Mouse (Mus musculus): ENCODE measurements around the gene Opcml. TPM values are rescaled to one million over a fixed set of nuclear protein-coding genes. Genes with fewer than 3 reads are reported as not detected.
A peak's percentile ranks its signal among the peaks of the same experiment; 100 is the strongest.

Gene Opcml
- polyA plus RNA-seq, 1 experiment from 2014 or later: 13.5 TPM

- H3K27ac ChIP-seq (replicated peaks): no peak overlapping the region
- no peaks in the 10 kb centered on the region for H3K36me3 ChIP-seq
- H3K9ac ChIP-seq: no peak overlapping the region
- peaks cover 5% of the 10 kb centered on the region; the same call in 1 of the 2 replicates for H3K4me1 ChIP-seq (replicated peaks)
- no peaks in the 10 kb centered on the region for H3K27me3 ChIP-seq
- 84% methylated on average over 2 of the region's 2 CpGs for WGBS
- no peak for ATAC-seq (ENCODE audit: low read depth)
- H3K4me2 ChIP-seq: no peak overlapping the region
- H3K9me3 ChIP-seq: no peaks in the 10 kb centered on the region
- no peak overlapping the region for H3K4me3 ChIP-seq
Measured at GRCm38 (mm10) chr9:28659996-28660395, 869.4 kb downstream of the Opcml start.

GRCm38 (mm10) chr9:28662882-28663281 is 872.3 kb downstream of the Opcml start:
- no peak for ATAC-seq (ENCODE audit: low read depth)
- Histone ChIP-seq H3K36me3 (no peaks in the 10 kb centered on the region), H3K4me1 (replicated peaks) (peaks cover 5% of the 10 kb centered on the region; the same call in 1 of the 2 replicates), H3K9me3 (no peaks in the 10 kb centered on the region), H3K27ac (replicated peaks) (no peak overlapping the region), H3K27me3 (no peaks in the 10 kb centered on the region), H3K4me2 (no peak overlapping the region), H3K9ac (no peak overlapping the region), H3K4me3 (no peak overlapping the region)
- WGBS: 75% methylated on average over 3 of the region's 3 CpGs

GRCm38 (mm10) chr9:28680309-28680708 is 889.7 kb downstream of the Opcml start:
- Histone ChIP-seq H3K4me3 (no peak overlapping the region), H3K4me1 (replicated peaks) (peaks cover 15% of the 10 kb centered on the region), H3K4me2 (no peak overlapping the region), H3K36me3 (no peaks in the 10 kb centered on the region), H3K27ac (replicated peaks) (peak overlapping the region; percentile 9), H3K9me3 (no peaks in the 10 kb centered on the region), H3K9ac (no peak overlapping the region), H3K27me3 (no peaks in the 10 kb centered on the region)
- ATAC-seq (ENCODE audit: low read depth): no peak
- WGBS: 81% methylated on average over 1 of the region's 1 CpGs

- Histone ChIP-seq H3K27ac (replicated peaks) (peak overlapping the region; percentile 46; the same call in 1 of the 2 replicates), H3K9ac (no peak overlapping the region), H3K4me2 (no peak overlapping the region), H3K27me3 (no peaks in the 10 kb centered on the region), H3K4me3 (no peak overlapping the region), H3K4me1 (replicated peaks) (peaks cover 15% of the 10 kb centered on the region), H3K36me3 (no peaks in the 10 kb centered on the region), H3K9me3 (no peaks in the 10 kb centered on the region)
- WGBS: 53% methylated on average over 6 of the region's 6 CpGs
- ATAC-seq (ENCODE audit: low read depth): no peak
Measured at GRCm38 (mm10) chr9:28681252-28682037, 890.9 kb downstream of the Opcml start.

- no peak overlapping the region for H3K4me3 ChIP-seq
- WGBS: 88% methylated on average over 5 of the region's 5 CpGs
- no peak overlapping the region for H3K9ac ChIP-seq
- H3K4me2 ChIP-seq: no peak overlapping the region
- H3K27me3 ChIP-seq: no peaks in the 10 kb centered on the region
- no peaks in the 10 kb centered on the region for H3K36me3 ChIP-seq
- no peak overlapping the region for H3K27ac ChIP-seq (replicated peaks)
- H3K9me3 ChIP-seq: no peaks in the 10 kb centered on the region
- ATAC-seq (ENCODE audit: low read depth): no peak
- H3K4me1 ChIP-seq (replicated peaks): peaks cover 24% of the 10 kb centered on the region
Measured at GRCm38 (mm10) chr9:28683951-28684470, 893.4 kb downstream of the Opcml start.

GRCm38 (mm10) chr9:28686942-28687611 is 896.5 kb downstream of the Opcml start:
- H3K36me3 ChIP-seq: no peaks in the 10 kb centered on the region
- H3K27me3 ChIP-seq: no peaks in the 10 kb centered on the region
- WGBS: 31% methylated on average over 7 of the region's 7 CpGs
- no peaks in the 10 kb centered on the region for H3K9me3 ChIP-seq
- no peak overlapping the region for H3K4me3 ChIP-seq
- H3K4me1 ChIP-seq (replicated peaks): peaks cover 9% of the 10 kb centered on the region; the same call in 1 of the 2 replicates
- H3K27ac ChIP-seq (replicated peaks): no peak overlapping the region
- peak; percentile 71 for ATAC-seq (ENCODE audit: low read depth)
- no peak overlapping the region for H3K4me2 ChIP-seq
- H3K9ac ChIP-seq: no peak overlapping the region

GRCm38 (mm10) chr9:28690134-28690533 is 899.6 kb downstream of the Opcml start:
- no peaks in the 10 kb centered on the region for H3K36me3 ChIP-seq
- WGBS: 38% methylated on average over 2 of the region's 2 CpGs
- peaks cover 9% of the 10 kb centered on the region; the same call in 1 of the 2 replicates for H3K4me1 ChIP-seq (replicated peaks)
- no peaks in the 10 kb centered on the region for H3K9me3 ChIP-seq
- no peaks in the 10 kb centered on the region for H3K27me3 ChIP-seq
- no peak; the same call in 1 of the 2 replicates for ATAC-seq (ENCODE audit: low read depth)
- H3K27ac ChIP-seq (replicated peaks): no peak overlapping the region
- no peak overlapping the region for H3K4me2 ChIP-seq
- no peak overlapping the region for H3K9ac ChIP-seq
- H3K4me3 ChIP-seq: no peak overlapping the region

- no peak for ATAC-seq (ENCODE audit: low read depth)
- H3K4me1 ChIP-seq (replicated peaks): no peaks in the 10 kb centered on the region
- 83% methylated on average over 4 of the region's 4 CpGs for WGBS
Measured at GRCm38 (mm10) chr9:28705796-28706195, 915.2 kb downstream of the Opcml start.

GRCm38 (mm10) chr9:28714544-28714943 is 924.0 kb downstream of the Opcml start:
- Histone ChIP-seq H3K4me3 (no peak overlapping the region), H3K9ac (no peak overlapping the region), H3K4me1 (replicated peaks) (no peaks in the 10 kb centered on the region), H3K27ac (replicated peaks) (no peak overlapping the region), H3K9me3 (no peaks in the 10 kb centered on the region), H3K27me3 (no peaks in the 10 kb centered on the region), H3K4me2 (no peak overlapping the region), H3K36me3 (no peaks in the 10 kb centered on the region)
- WGBS: 87% methylated on average over 2 of the region's 2 CpGs
- no peak for ATAC-seq (ENCODE audit: low read depth)

More at GRCm38 (mm10) chr9:28705796-28706195, 915.2 kb downstream of the Opcml start:
- Histone ChIP-seq H3K9ac (no peak overlapping the region), H3K27ac (replicated peaks) (no peak overlapping the region), H3K4me2 (no peak overlapping the region), H3K27me3 (no peaks in the 10 kb centered on the region), H3K9me3 (no peaks in the 10 kb centered on the region), H3K36me3 (no peaks in the 10 kb centered on the region), H3K4me3 (no peak overlapping the region)

GRCm38 (mm10) chr9:28720186-28720585 is 929.6 kb downstream of the Opcml start:
- H3K36me3 ChIP-seq: no peaks in the 10 kb centered on the region
- no peak overlapping the region for H3K4me2 ChIP-seq
- H3K27me3 ChIP-seq: no peaks in the 10 kb centered on the region
- H3K9me3 ChIP-seq: no peaks in the 10 kb centered on the region
- 94% methylated on average over 2 of the region's 2 CpGs for WGBS
- no peak overlapping the region for H3K27ac ChIP-seq (replicated peaks)
- no peaks in the 10 kb centered on the region for H3K4me1 ChIP-seq (replicated peaks)
- no peak overlapping the region for H3K9ac ChIP-seq
- no peak for ATAC-seq (ENCODE audit: low read depth)
- no peak overlapping the region for H3K4me3 ChIP-seq

- H3K9me3 ChIP-seq: no peaks in the 10 kb centered on the region
- ATAC-seq (ENCODE audit: low read depth): no peak
- H3K36me3 ChIP-seq: no peaks in the 10 kb centered on the region
- H3K27ac ChIP-seq (replicated peaks): no peak overlapping the region
- 68% methylated on average over 10 of the region's 10 CpGs for WGBS
- H3K9ac ChIP-seq: no peak overlapping the region
- H3K4me1 ChIP-seq (replicated peaks): no peaks in the 10 kb centered on the region
- H3K4me2 ChIP-seq: no peak overlapping the region
- no peak overlapping the region for H3K4me3 ChIP-seq
- H3K27me3 ChIP-seq: no peaks in the 10 kb centered on the region
Measured at GRCm38 (mm10) chr9:28731811-28732602, 941.4 kb downstream of the Opcml start.

- H3K27ac ChIP-seq (replicated peaks): no peak overlapping the region
- WGBS: 93% methylated on average over 2 of the region's 2 CpGs
Measured at GRCm38 (mm10) chr9:28737955-28738354, 947.4 kb downstream of the Opcml start.

More at GRCm38 (mm10) chr9:28737955-28738354, 947.4 kb downstream of the Opcml start:
- no peaks in the 10 kb centered on the region for H3K27me3 ChIP-seq
- ATAC-seq (ENCODE audit: low read depth): no peak
- no peak overlapping the region for H3K4me2 ChIP-seq
- H3K9ac ChIP-seq: no peak overlapping the region
- H3K36me3 ChIP-seq: no peaks in the 10 kb centered on the region
- H3K9me3 ChIP-seq: no peaks in the 10 kb centered on the region
- 0 out of 2 replicates have a peak, but pooled peaks cover 6% of the 10 kb centered on the region for H3K4me1 ChIP-seq (replicated peaks)
- no peak overlapping the region for H3K4me3 ChIP-seq

All from neural tube, embryonic 13.5 days (tissue).